8 mouse cellular contexts compared by ENCODE assay signal in genomic region chr5:112254282-112254806, GRCm38 (mm10). TPM values are rescaled to one million over a fixed set of nuclear protein-coding genes. Genes with fewer than 3 reads are reported as not detected.
DNase-seq lines count a peak whose midpoint lies in the region; ATAC-seq and TF ChIP-seq lines count a peak whose summit lies in the region.
"Had no signal": no experiment of that assay in that cellular context is flagged by ENCODE, and none has a peak within 500 bp of the region (broad histone marks: within the 10 kb centered on the region; RNA-seq: fewer than 3 reads in every experiment).

No protein-coding gene starts in this region.

- H3K27ac ChIP-seq in neural tube, embryonic 13.5 days (replicated peaks) = no peak overlapping the region

- DNase-seq in neural tube, embryonic 10.5 days (ENCODE audit: extremely low spot score, low spot score) = no peak
- peak; percentile 76 for DNase-seq in brain, embryonic 14.5 days (ENCODE audit: low read depth)
- peak; percentile 72 for DNase-seq in gastrocnemius, postnatal 25 days
- peak; percentile 28 to 62 for DNase-seq in kidney, postnatal 25 days
- peak; percentile 26 for DNase-seq in ovary, postnatal 10 days (ENCODE audit: low spot score)
- DNase-seq in embryo, embryonic 11 days = no peak
- DNase-seq: liver, embryonic 13.5 days had no signal

- peaks cover 21% of the 10 kb centered on the region for H3K4me1 ChIP-seq in neural tube, embryonic 13.5 days (replicated peaks)

- WGBS in neural tube, embryonic 13.5 days = 60% methylated on average over 7 of the region's 7 CpGs

- no peak for TF ChIP-seq CTCF in brain, embryonic 14.5 days (IDR thresholded peaks at IDR 0.05; ENCODE audit: borderline replicate concordance, extremely low read depth, insufficient read depth, insufficient read length)

- peak; percentile 33; the same call in 1 of the 2 replicates for ATAC-seq in neural tube, embryonic 13.5 days (ENCODE audit: low read depth)

- H3K9ac ChIP-seq in neural tube, embryonic 13.5 days = no peak overlapping the region

- no peak overlapping the region for H3K4me3 ChIP-seq in neural tube, embryonic 13.5 days
- H3K4me3 ChIP-seq: liver, embryonic 13.5 days had no signal

- no peak for TF ChIP-seq POLR2A in brain, embryonic 14.5 days (IDR thresholded peaks at IDR 0.05; ENCODE audit: borderline replicate concordance, extremely low read depth, insufficient read depth, insufficient read length, poor library complexity, severe bottlenecking)

- no peaks in the 10 kb centered on the region for H3K9me3 ChIP-seq in neural tube, embryonic 13.5 days
- H3K9me3 ChIP-seq: liver, embryonic 13.5 days had no signal

- no peaks in the 10 kb centered on the region for H3K36me3 ChIP-seq in neural tube, embryonic 13.5 days
- H3K36me3 ChIP-seq: liver, embryonic 13.5 days had no signal

- no peaks in the 10 kb centered on the region for H3K27me3 ChIP-seq in neural tube, embryonic 13.5 days

- H3K4me2 ChIP-seq in neural tube, embryonic 13.5 days = no peak overlapping the region

RNA-seq across cellular contexts. Expression of gene Crybb1, which starts 1.3 kb away (rescaled TPM):
- 4.5 and 7.6 TPM in 2 replicates for polyA plus RNA-seq in neural tube, embryonic 13.5 days (2015; fragmentation: Nextera tagmentation; extraction: Ambion mirVana)
- polyA plus RNA-seq in brain, embryonic 14.5 days (2012; rRNA removed) = 1.1 and 1.6 TPM in 2 replicates
- 1 to 10 TPM; 3.2 to 3.9 TPM for total RNA-seq in gastrocnemius, postnatal 25 days (2021)

RNA-seq across cellular contexts. Expression of gene Cryba4, which starts 2.0 kb away (rescaled TPM):
- polyA plus RNA-seq in neural tube, embryonic 13.5 days (2015; fragmentation: Nextera tagmentation; extraction: Ambion mirVana) = 3.4 and 4.0 TPM in 2 replicates
- polyA plus RNA-seq in brain, embryonic 14.5 days (2012; rRNA removed) = 1.00 and 1.6 TPM in 2 replicates
- under 1 TPM in 1 of 2 experiments, not detected in 1; 0.46 TPM for total RNA-seq in gastrocnemius, postnatal 25 days (2021)

RNA-seq across cellular contexts. Expression of gene Tpst2, which starts 22.1 kb away (rescaled TPM):
- polyA plus RNA-seq in neural tube, embryonic 13.5 days (2015; fragmentation: Nextera tagmentation; extraction: Ambion mirVana) = 28.9 and 29.5 TPM in 2 replicates
- polyA plus RNA-seq in brain, embryonic 14.5 days (2012; rRNA removed) = 20.1 and 24.6 TPM in 2 replicates
- total RNA-seq in gastrocnemius, postnatal 25 days (2021) = 10 to 100 TPM; 16.8 to 17.8 TPM

Comparison
In these comparisons a context has a peak if more than half of its experiments do, and no peak if none do; other contexts are left out.
1. DNase-seq: peak in brain, embryonic 14.5 days (single experiment), gastrocnemius, postnatal 25 days (single experiment), kidney, postnatal 25 days (2 of 2) and ovary, postnatal 10 days (single experiment); none in neural tube, embryonic 10.5 days (single experiment) and embryo, embryonic 11 days (single experiment).